Mouse (Mus musculus): ENCODE results near the gene Gm6588.

DNA sequence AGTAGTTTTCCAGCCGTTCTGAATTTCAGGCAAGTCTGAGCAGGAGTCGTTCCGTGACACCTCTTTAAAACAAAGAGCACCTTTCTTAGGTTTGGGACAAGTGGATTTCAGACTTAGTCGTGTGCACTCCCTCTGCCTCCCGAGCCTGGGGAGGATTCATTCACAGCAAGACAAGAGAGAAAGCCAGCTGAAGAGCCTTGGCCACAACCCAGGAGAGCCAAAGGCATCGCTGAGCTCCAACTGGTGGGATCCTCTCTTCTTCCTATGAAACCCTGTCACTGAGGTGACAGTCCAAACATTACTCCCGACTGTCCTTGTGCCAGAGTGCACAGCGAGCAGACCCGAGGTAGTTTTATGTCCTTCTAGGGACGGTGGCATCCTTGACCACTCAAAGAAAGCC is 10.7 kb upstream of the Gm6588 start:
- no peak for TF ChIP-seq CTCF (IDR thresholded peaks at IDR 0.05; ENCODE audit: extremely low read depth, insufficient read depth, insufficient read length, insufficient replicate concordance)
- TF ChIP-seq POLR2A (IDR thresholded peaks at IDR 0.05; ENCODE audit: low read depth, low read length), result no peak
